Mouse (Mus musculus) skeletal muscle tissue, adult 2 months (tissue): ENCODE data around the gene Pik3cd.

Experiments
- DNase-seq: peaks from one replicate; pipeline ENCODE4 v3.0.0-alpha.2; 2012; ENCODE audit warnings: low read depth, low spot score

Pik3cd gene

DNA sequence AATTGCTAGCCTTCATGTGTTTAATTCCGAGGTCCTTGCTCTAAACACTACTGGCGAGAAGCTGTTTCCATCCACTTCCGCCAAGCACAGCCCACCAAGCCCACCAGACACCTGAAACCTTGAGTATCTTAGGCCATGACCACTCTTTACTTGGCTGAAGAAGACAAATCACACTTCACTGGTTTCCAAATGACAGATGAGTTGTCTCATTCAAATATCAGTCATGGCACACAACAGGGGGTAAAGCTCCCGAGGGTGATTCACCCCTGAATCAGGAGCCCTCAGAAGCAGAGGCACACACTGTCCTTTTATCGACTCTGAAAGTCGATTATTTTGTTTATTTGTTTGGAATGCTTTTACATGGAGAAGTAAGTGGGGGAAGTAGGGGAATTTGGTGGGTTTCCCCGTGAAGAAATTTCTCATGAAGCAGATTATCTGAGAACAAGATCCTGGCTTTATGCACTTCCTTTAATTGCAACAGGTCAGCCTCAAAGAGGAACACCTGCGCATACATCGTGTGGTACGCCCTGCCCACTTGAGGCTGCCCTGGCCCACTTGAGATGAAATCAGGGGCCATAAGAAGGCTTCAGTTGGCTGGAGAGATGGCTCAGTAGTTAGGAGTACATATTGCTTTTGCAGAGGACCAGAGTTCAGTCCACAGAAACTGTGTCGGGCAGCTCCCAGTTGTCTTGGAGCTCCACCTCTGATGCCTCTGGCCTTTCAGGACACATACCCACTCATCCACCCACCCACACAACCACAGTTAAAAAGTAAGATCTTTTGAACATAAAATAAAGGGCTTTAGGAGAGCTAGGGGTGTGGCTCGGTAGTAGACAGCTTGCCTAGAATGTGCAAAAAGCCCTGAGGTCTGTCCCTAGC lies 12.3 kb downstream of the Pik3cd start:
- no peak for DNase-seq

DNA sequence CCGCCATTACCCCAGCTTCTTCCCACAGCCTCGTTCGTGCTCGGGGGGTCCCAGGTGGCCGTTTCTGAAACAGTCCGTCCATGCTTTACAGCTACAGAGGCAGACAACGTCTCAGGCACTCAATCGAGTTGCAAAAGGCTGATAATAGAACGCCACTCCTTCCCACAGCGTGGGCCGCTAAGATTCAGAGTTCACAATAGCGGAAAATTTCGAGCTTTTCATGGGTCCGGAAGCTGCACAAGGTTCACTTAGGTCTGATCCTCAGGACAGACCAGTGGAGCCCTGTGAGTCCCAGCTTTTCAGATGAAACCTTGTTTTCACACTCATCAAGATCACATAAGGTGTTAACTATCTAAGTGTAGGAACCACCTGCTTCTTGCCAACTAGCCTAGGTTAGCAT lies 13.5 kb downstream of the Pik3cd start:
- no peak for DNase-seq

DNA sequence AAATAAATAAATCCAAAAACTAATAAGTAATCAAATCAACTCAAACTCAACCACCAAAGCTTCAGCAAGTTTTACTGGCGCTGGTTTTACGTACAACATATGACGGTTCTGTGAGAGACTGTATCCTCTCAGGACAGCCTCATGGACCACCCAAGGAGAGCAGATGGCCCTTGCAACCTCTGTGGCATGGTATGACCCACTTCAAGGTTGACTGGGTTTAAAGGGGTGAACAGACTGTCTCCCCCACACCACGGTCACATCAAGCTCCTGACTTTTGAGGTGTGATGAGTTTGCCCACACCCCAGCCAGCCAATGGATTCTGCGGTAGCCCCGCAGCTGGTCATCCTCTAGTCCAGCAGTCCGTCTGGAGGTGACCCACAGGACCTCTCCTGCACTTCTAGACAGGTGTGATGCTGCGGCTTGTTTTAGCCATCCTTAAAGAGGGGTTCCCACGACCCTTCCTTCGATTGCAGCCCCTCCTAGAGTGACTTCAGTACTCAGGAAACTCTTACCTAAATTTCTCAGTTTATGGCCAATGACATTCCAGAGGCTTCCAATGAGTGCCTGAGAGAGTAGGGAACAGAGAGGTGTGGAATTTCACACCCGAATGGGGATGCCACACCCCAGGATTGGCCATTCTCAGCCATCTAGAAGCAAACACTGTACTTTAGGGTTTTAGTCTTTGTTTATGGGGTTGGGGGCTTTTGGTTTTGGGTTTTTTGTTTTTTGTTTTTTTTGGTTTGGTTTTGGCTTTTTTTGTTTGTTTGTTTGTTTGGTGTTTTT lies 17.3 kb downstream of the Pik3cd start:
- no peak for DNase-seq

DNA sequence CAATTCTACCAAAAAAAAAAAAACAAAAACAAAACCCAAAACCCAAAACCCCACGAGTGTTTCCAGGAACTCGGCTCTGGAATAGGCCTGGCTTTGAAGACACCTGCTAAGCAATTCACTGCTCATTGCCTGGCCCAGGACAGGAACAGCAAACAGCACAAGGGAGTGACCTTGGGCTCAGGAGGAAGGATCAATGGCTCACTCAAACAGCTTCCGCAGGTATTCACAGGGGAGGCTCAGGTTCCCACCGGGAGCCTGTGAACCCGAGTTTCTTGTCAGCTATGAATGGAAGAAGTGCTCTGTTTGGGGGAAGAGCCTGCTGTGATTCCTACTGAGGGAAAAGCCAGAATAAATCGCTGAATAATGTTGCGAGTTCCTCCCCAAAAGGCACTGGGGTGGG lies 18.5 kb downstream of the Pik3cd start:
- DNase-seq = no peak

DNA sequence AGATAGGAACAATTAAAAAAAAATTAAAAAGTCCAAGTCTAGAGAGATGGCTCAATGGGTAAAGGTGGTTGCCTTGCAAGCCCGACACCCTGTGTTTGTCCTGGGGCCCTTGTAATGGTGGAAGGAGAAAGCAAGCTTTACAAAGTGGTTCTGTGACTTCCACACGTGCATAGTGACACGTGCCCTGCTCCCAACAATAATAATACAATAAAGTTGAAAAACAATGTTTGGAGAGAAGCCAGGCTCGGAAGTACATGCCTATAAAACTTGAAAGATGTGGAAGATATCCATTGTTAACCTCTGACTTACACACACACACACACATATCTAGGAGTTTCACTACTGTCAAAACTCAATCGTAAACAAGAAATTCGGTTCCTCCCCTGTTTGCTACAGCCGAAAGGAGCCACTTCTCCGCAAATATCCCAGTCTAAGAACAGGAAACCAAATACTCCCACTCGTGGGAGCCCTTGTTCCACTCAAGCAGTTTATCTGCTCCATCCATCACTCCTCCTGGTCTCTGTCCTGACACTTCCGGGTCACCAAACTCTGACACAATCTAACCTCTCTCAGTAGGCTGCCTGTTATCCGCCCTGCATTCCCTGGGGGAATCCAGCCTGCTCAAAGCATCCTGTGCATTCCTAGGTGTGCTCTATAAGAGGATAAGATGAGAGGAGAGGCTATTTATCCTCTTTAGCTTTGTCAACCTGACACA lies 23.2 kb downstream of the Pik3cd start:
- no peak for DNase-seq

DNA sequence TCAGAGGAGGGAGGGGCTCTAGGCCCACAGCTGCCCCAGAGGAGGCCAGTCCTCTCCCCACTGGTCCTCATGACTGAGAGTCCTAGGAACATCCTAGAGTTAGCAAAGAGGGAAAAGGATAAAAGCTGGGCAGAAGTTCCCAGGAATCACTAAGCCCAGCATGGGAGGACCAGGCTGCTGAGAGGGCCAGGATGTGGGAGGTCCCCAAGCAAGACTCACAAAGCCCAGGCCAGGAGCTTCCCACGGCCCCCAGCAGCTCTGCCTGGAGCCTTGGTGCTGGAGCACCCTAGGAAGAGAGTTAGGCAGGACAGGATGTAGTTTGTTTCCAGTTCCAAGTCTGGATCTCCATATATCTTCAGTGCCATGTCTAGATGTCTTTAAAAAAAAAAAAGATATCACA lies 24.4 kb downstream of the Pik3cd start:
- no peak for DNase-seq

DNA sequence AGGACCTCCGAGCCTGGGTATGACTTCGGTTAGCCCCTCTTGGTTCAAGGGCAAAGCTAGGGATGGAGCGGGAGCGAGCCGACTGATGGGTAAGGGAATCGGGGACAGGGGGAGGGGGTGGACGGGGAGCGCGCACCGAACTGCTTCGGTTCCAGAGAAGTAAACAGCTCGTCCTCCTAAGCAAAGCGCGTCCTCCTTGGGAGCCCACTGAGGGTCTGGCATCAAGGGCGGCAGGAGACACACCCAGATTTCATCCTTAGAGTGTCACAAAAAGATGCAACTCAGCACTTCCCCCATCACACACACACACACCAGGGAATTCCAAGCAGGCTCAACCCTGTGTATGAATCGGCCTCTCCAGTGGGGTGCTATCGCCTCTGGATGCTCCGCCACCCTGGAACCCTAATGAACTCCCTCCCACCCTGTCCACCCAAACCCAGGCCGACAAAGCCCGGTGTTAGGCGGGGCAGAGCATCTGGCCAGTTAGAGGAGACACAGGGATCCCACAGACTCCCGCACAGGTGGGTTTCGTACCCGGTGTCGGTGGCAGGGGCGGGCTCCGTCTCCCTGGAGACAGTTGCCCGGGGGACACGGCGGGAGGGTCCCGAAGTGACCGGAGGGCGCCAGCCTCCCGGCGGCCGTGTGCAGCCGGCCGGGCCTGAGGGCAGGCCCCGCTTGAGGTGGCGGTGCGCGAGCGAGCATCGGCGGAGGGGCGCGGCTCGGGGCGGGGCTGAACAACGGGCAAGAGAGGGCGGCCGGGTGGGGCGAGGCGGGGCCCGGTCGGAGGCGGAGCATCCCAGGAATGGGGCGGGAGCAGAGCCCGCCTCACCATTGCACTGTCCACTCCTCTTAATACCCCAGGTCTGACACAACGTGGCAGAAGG lies 26.8 kb downstream of the Pik3cd start:
- no peak for DNase-seq

DNA sequence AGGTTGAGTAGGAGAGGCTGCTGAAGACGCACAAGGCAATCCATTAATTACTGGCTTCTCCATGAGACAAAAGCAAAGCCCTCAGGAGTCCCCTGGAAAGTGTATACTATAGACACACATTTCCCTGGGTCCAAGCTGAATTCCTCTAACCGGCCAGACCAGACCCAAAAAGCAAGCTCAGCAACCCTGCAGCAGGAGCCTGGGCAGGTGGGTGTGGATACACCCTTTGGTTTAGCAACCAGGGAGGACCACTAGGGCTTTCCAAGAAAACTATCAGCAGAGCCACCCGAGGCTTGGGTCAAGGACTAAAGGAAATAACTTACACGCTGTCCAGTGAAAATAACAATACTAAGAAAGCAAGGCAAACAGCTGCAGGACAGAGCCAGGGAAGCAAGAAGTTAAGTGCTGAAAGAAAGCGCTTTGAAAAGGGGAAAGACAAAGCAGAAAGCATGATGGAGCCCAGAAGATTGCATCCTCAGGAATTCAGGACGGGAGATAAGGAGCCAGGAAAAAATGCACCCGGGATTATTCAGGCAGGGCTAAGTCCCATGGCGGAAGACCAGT lies 27.5 kb downstream of the Pik3cd start:
- no peak for DNase-seq

DNA sequence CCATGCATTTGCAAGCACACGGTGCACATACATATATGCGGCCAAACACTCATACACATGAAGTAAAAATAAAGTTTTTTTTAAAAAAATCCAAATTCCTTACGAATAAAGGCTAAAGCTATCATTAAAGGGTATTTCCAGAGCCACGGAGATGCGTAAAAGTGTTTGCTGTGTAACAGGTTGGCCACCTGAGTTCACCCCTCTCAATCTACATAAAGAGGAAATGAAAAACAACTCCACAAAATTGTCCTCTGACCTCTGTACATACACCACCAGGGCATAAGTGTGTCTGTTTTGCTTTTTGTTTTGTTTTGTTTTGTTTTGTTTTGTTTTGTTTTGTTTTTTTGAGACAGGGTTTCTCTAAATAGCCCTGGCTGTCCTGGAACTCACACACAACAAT lies 29.6 kb downstream of the Pik3cd start:
- no peak for DNase-seq

DNA sequence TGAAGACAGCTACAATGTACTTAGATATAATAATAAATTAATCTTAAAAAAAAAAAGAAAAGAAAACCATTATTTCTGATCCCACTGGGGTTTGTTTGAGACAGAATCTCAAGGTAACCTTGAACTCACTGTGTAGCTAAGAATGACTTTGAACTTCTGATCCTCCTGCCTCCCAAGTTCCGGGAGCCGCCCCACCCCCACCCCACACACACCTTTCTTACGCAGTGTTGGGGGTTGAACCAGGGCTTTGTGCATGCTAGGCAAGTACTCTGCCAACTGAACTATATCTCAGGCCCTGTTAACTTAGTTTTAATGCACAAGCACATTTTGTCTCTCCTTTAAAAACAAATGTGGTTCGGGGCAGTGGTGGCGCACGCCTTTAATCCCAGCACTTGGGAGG lies 31.2 kb downstream of the Pik3cd start:
- DNase-seq = no peak

DNA sequence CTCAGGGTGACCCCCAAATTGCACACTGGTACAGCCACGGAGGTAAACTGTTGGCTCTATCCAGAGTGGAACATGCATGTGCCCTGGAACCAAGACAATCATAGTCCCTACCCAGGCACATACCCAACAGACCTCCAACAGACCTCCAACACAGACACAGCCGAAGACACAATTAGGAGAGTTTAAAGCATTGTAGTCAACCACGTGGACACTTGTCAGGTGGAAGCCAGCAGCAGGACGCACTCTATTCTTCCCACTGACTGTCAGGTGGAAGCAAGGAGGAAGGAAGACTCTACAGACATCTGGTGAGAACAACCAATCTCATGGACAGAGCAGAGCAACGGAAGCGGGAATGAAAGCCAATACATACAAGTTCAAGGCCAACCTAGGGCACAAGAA lies 36.7 kb downstream of the Pik3cd start:
- DNase-seq = no peak

DNA sequence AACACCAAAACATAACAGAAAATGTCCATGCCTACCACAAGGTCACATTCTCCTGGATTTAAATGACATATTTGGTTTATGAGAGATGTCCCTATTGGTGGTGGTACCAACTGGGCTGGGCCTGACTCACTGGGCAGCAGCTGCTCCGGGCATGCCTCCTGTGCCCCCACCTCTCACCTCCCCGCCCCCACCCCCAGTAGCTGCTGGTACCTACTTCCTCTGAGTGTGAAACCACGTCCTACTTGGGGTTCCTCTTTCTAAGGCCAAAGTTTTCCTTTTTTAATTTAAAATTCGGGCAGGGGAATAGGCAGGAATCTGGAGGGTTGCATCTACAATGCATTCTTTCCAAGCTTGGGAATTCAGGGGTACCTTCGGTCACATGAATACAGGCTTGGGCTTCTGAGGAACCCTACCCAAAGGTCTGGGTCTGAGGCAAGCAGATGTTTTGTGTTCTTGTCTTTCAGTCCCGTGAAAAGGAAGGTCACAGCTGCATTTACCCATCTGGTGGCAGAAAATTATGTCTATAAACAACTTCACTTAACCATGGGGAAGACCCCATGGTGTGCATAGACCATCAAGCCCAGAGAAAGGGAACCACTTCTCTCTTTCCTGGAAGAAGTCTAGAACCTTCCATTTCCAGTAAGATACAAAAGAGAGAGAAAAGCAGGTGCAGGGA lies 37.2 kb downstream of the Pik3cd start:
- no peak for DNase-seq

DNA sequence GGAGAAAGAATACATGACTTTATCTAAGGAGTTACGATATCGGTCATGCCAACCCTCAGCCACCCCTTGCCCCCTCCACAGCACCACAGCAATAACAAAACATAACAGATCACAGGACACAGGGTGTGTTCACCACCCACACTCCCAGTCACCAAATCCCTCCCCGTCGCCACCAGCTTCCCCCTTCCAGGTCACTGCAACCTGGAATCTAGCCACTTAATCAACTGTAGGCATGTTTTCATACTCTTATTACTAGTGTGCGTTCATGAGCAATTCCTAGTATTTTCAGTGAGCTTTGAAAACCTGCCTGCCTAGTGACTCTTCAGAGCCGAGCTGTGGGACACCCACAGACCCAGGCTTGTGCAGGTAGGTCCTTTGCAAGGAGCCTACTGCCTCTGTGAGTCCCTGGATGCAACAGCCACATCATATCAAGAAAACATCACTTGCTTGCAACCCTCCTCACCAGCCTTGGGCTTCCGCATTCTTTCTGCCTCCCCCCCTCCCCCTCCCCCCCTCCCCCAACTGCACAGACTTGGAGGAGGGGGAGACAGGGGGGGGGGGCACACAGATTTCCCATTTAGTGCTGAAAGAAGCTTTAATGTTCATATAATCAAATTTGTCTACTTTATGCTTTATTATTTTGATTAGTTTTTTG lies 38.4 kb downstream of the Pik3cd start:
- DNase-seq = no peak

DNA sequence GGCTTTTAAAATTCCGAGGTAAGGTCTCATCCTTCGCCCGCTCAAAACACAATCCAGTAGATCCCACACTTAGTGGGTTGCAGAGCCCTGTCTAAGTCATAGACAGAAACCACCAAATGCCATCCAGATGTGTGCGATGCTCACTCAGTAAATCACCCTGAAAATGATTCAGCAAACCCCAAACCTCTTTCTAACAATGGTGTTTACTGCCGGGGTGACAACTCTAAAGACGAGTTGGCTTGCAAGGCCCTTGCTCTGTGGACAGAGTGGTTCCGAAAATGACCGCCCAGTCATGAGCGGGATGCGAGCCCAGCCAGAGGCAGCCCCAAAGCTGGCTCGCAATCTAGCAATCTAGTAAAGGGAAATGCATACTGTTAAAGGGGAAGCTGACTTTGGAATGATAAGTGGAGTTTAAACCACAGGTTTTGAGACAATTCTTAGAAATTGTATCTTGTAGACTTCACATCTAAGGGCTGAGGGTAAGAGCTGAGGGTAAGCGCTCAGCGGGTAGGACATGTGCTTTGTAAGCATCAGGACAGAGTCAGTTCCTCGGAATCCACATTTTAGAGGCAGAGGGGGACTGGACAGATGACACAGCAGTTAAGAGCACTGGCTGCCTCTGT lies 40.3 kb downstream of the Pik3cd start:
- DNase-seq = no peak

DNA sequence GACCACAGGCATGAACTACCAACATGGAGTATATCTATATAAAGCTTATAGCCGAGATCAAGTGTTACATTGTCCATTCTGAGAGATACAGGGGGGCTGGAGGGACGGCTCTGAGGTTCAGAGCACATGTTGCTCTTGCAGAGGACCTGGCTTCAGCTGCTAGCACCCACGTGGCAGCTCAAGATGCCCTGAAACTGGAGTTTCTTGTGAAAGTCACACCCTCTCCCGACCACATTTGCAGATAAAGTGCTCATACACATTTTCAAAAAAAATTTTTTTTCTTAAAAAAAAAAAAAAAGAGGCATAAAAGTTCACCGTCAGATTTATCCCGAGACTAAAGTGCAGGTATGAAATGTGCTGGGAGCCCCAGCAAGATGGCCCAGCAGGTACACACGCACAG lies 41.8 kb downstream of the Pik3cd start:
- DNase-seq = no peak

DNA sequence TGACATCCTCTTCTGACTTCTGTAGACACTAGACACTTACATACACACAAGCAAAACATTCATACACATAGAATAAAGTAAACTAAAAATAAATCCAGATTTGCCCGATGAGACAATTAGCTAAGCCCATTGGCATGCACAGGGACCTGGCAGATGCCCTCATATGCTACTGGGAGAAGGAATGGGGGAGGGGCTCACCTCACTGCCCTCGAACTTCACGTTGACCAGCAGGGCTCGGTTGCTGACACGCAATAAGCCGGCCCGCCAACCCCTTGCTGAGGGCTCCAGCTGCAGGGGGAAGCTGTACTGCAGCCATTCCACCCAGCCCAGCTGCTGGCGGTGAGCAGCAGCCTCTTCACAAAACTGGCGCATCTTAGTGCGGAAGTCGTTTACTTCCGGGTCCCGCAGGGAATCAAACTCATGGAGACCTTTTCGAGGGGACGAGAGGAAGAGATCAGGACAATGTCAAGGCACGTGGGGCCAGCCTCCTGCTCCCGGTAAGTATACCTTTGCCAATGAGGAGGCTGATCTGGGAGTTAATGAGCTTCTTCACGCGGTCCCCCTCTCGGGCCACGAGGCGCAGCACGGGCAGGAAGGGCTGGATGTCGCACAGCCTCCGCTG lies 42.8 kb downstream of the Pik3cd start:
- DNase-seq = no peak

DNA sequence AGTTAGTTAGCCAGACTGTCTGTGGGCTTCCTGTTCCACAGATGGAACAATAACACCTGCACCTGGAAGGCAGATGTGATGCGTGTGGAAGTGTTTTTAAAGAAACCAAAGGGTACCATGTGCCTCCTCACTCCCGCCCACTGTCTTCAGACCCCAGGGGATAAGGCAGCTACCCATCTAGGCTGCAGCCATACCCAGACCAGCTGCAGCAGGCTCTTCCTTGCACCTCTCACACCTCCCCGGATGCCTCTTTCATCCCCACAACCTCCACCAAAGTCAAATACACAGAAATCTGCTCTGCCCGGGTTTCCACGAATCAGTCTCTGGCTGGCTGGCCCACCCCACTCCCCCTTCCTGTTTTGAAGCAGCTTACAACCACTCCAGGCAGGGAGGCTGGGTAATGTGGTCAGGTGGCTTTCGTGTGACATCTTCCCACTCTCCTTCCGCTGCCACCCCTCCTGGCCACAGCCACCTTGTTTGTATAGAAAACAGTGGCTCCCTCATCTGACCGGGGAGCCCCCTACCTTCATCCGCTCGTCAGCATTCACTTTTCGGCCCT lies 44.4 kb downstream of the Pik3cd start:
- no peak for DNase-seq

DNA sequence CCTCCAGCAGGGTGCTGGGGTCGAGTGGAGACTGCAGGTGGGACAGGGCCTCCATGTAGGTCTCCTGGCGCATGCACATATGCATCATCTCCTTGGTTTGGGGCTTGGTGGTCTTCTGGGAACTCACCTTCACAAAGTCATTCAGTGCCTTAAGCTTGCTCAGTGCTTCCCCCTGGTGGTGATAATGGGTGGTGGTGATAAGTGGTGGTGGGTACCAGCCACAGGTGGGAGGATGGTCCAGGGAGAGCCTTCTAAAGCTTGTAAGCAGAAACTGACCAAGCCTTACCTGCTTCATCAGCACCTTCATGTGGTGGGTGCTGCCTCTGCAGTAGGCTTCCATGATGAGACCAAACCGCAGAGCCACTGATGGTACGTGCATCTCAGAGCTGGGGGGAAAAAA lies 48.1 kb downstream of the Pik3cd start:
- DNase-seq = no peak
